In genomic region chr3:95310968-95311882, GRCm38 (mm10) we compare ENCODE assay signal across 9 mouse cellular contexts. TPM values are rescaled to one million over a fixed set of nuclear protein-coding genes. Genes with fewer than 3 reads are reported as not detected.
DNase-seq lines count a peak whose midpoint lies in the region; ATAC-seq and TF ChIP-seq lines count a peak whose summit lies in the region.
"Had no signal": no experiment of that assay in that cellular context is flagged by ENCODE, and none has a peak within 500 bp of the region (broad histone marks: within the 10 kb centered on the region; RNA-seq: fewer than 3 reads in every experiment).

No protein-coding gene starts in this region.

- no peaks in the 10 kb centered on the region for H3K36me3 ChIP-seq in hindbrain, embryonic 14.5 days (replicated peaks; ENCODE audit: control insufficient read depth, insufficient read depth)
- no peaks in the 10 kb centered on the region for H3K36me3 ChIP-seq in hindbrain, embryonic 12.5 days
- no peaks in the 10 kb centered on the region for H3K36me3 ChIP-seq in stomach, postnatal 0 days (ENCODE audit: control insufficient read depth, insufficient read depth, low read length)

- no peak for TF ChIP-seq EP300 in stomach, postnatal 0 days (optimal IDR thresholded peaks at IDR 0.05)

- H3K4me3 ChIP-seq in hindbrain, embryonic 14.5 days (replicated peaks; ENCODE audit: low read length) = no peak overlapping the region
- no peak overlapping the region for H3K4me3 ChIP-seq in hindbrain, embryonic 12.5 days
- H3K4me3 ChIP-seq in stomach, postnatal 0 days (ENCODE audit: low read depth, low read length) = no peak overlapping the region
- H3K4me3 ChIP-seq: myocyte had no signal

- peak; percentile 79 for DNase-seq in hindbrain, embryonic 14.5 days (ENCODE audit: low spot score)
- peak; percentile 84 for DNase-seq in NIH3T3 (ENCODE audit: low read depth)
- peak; percentile 75 for DNase-seq in cerebellum, adult 9-11 months
- peak; percentile 81 for DNase-seq in heart, adult 8-10 months (ENCODE audit: low spot score)
- peak; percentile 55 to 74 for DNase-seq in left cerebral cortex, postnatal 25 days (ENCODE audit: low spot score in 2 of 2)
- DNase-seq in mesoderm, embryonic 11.5 days (ENCODE audit: low read depth, low spot score) = peak; percentile 68
- peak; percentile 69 for DNase-seq in stomach, postnatal 0 days (ENCODE audit: low spot score)

- H3K9ac ChIP-seq in hindbrain, embryonic 14.5 days = no peak overlapping the region
- H3K9ac ChIP-seq in hindbrain, embryonic 12.5 days = no peak overlapping the region
- H3K9ac ChIP-seq in stomach, postnatal 0 days (ENCODE audit: low read length) = no peak overlapping the region

- no peak overlapping the region for H3K27ac ChIP-seq in hindbrain, embryonic 14.5 days
- H3K27ac ChIP-seq in hindbrain, embryonic 12.5 days = no peak overlapping the region
- H3K27ac ChIP-seq in stomach, postnatal 0 days (replicated peaks) = no peak overlapping the region

- TF ChIP-seq CTCF in stomach, postnatal 0 days (IDR thresholded peaks at IDR 0.05; ENCODE audit: low read depth) = peak; percentile 83

- no peak for ATAC-seq in hindbrain, embryonic 14.5 days (ENCODE audit: low FRiP score)
- ATAC-seq in hindbrain, embryonic 12.5 days (ENCODE audit: low FRiP score) = no peak
- ATAC-seq in stomach, postnatal 0 days (ENCODE audit: low FRiP score, low TSS enrichment) = no peak; the same call in 1 of the 2 replicates

- WGBS in hindbrain, embryonic 14.5 days = 69% methylated on average over 9 of the region's 9 CpGs
- WGBS in hindbrain, embryonic 12.5 days = 64% methylated on average over 9 of the region's 9 CpGs
- 66% methylated on average over 9 of the region's 9 CpGs for WGBS in stomach, postnatal 0 days

- intact Hi-C loops in left cerebral cortex, postnatal 25 days (cut with DNase I) = loop anchor here (2.0 kb wide), 1 partner anchor 14 kb away; no protein-coding TSS in a partner anchor

- H3K4me2 ChIP-seq in hindbrain, embryonic 14.5 days (replicated peaks) = no peak overlapping the region
- H3K4me2 ChIP-seq in hindbrain, embryonic 12.5 days (replicated peaks) = no peak overlapping the region
- H3K4me2 ChIP-seq in stomach, postnatal 0 days (replicated peaks; ENCODE audit: low read depth) = no peak overlapping the region

- H3K9me3 ChIP-seq in hindbrain, embryonic 14.5 days (ENCODE audit: control insufficient read depth, low read length) = no peaks in the 10 kb centered on the region
- no peaks in the 10 kb centered on the region for H3K9me3 ChIP-seq in hindbrain, embryonic 12.5 days (replicated peaks)
- no peaks in the 10 kb centered on the region for H3K9me3 ChIP-seq in stomach, postnatal 0 days (ENCODE audit: control insufficient read depth, low read length)

- peaks cover 10% of the 10 kb centered on the region for H3K4me1 ChIP-seq in hindbrain, embryonic 14.5 days (replicated peaks; ENCODE audit: control insufficient read depth, insufficient read depth, low read length)
- H3K4me1 ChIP-seq in hindbrain, embryonic 12.5 days = peaks cover 12% of the 10 kb centered on the region
- 0 out of 2 replicates have a peak, but pooled peaks cover 1% of the 10 kb centered on the region for H3K4me1 ChIP-seq in stomach, postnatal 0 days (replicated peaks; ENCODE audit: control insufficient read depth, insufficient read depth)

- H3K27me3 ChIP-seq in hindbrain, embryonic 14.5 days (ENCODE audit: control insufficient read depth, insufficient read depth, low read length) = no peaks in the 10 kb centered on the region
- no peaks in the 10 kb centered on the region for H3K27me3 ChIP-seq in hindbrain, embryonic 12.5 days
- H3K27me3 ChIP-seq in stomach, postnatal 0 days (ENCODE audit: control insufficient read depth, insufficient read depth, low read length) = no peaks in the 10 kb centered on the region

RNA-seq across cellular contexts. Expression of gene Cers2, which starts 3.4 kb away (rescaled TPM):
- polyA plus RNA-seq in hindbrain, embryonic 14.5 days (2014; fragmentation: Nextera tagmentation; extraction: Ambion mirVana) = 81.8 and 88.3 TPM in 2 replicates
- polyA plus RNA-seq in hindbrain, embryonic 12.5 days (2016; fragmentation: Nextera tagmentation; extraction: Ambion mirVana) = 115 TPM in 2 replicates
- total RNA-seq in heart, adult 8-10 months (2022) = 10 to 100 TPM; 30.6 to 35.5 (median 33.4) TPM
- 10 to 100 TPM; 44.5 to 48.9 TPM for total RNA-seq in left cerebral cortex, postnatal 25 days (2021)
- 75.0 and 80.3 TPM in 2 replicates for polyA plus RNA-seq in stomach, postnatal 0 days (2015; fragmentation: Nextera tagmentation; extraction: Ambion mirVana)

RNA-seq across cellular contexts. Expression of gene Anxa9, which starts 4.2 kb away (rescaled TPM):
- polyA plus RNA-seq in hindbrain, embryonic 14.5 days (2014; fragmentation: Nextera tagmentation; extraction: Ambion mirVana) = 0.24 and 0.52 TPM in 2 replicates
- polyA plus RNA-seq in hindbrain, embryonic 12.5 days (2016; fragmentation: Nextera tagmentation; extraction: Ambion mirVana) = 0.87 and 1.1 TPM in 2 replicates
- total RNA-seq in heart, adult 8-10 months (2022) = 1 to 10 TPM in 1 of 4 experiments, under 1 TPM in 2, not detected in 1; 0.52 to 1.5 (median 0.66) TPM
- total RNA-seq in left cerebral cortex, postnatal 25 days (2021) = under 1 TPM; 0.57 to 0.78 TPM
- polyA plus RNA-seq in stomach, postnatal 0 days (2015; fragmentation: Nextera tagmentation; extraction: Ambion mirVana) = 57.2 and 63.1 TPM in 2 replicates

RNA-seq across cellular contexts. Expression of gene Prune1, which starts 29.3 kb away (rescaled TPM):
- 63.8 and 66.0 TPM in 2 replicates for polyA plus RNA-seq in hindbrain, embryonic 14.5 days (2014; fragmentation: Nextera tagmentation; extraction: Ambion mirVana)
- polyA plus RNA-seq in hindbrain, embryonic 12.5 days (2016; fragmentation: Nextera tagmentation; extraction: Ambion mirVana) = 37.0 and 37.9 TPM in 2 replicates
- 10 to 100 TPM; 26.3 to 27.9 (median 27.2) TPM for total RNA-seq in heart, adult 8-10 months (2022)
- total RNA-seq in left cerebral cortex, postnatal 25 days (2021) = 10 to 100 TPM; 22.6 to 24.8 TPM
- polyA plus RNA-seq in stomach, postnatal 0 days (2015; fragmentation: Nextera tagmentation; extraction: Ambion mirVana) = 10.1 and 11.7 TPM in 2 replicates

RNA-seq across cellular contexts. Expression of gene Mindy1, which starts 30.1 kb away (rescaled TPM):
- polyA plus RNA-seq in hindbrain, embryonic 14.5 days (2014; fragmentation: Nextera tagmentation; extraction: Ambion mirVana) = 37.8 and 38.9 TPM in 2 replicates
- polyA plus RNA-seq in hindbrain, embryonic 12.5 days (2016; fragmentation: Nextera tagmentation; extraction: Ambion mirVana) = 45.7 and 51.1 TPM in 2 replicates
- 10 to 100 TPM; 19.5 to 23.8 (median 21.3) TPM for total RNA-seq in heart, adult 8-10 months (2022)
- total RNA-seq in left cerebral cortex, postnatal 25 days (2021) = 10 to 100 TPM; 18.7 to 20.5 TPM
- polyA plus RNA-seq in stomach, postnatal 0 days (2015; fragmentation: Nextera tagmentation; extraction: Ambion mirVana) = 55.9 and 64.1 TPM in 2 replicates

RNA-seq across cellular contexts. Expression of gene Setdb1, which starts 45.8 kb away (rescaled TPM):
- polyA plus RNA-seq in hindbrain, embryonic 14.5 days (2014; fragmentation: Nextera tagmentation; extraction: Ambion mirVana) = 47.6 and 54.2 TPM in 2 replicates
- 56.3 and 62.9 TPM in 2 replicates for polyA plus RNA-seq in hindbrain, embryonic 12.5 days (2016; fragmentation: Nextera tagmentation; extraction: Ambion mirVana)
- 10 to 100 TPM; 10.1 to 12.0 (median 10.4) TPM for total RNA-seq in heart, adult 8-10 months (2022)
- 10 to 100 TPM; 34.7 to 37.4 TPM for total RNA-seq in left cerebral cortex, postnatal 25 days (2021)
- 8.6 and 9.2 TPM in 2 replicates for polyA plus RNA-seq in stomach, postnatal 0 days (2015; fragmentation: Nextera tagmentation; extraction: Ambion mirVana)

Comparison
In these comparisons a context has a peak if more than half of its experiments do, and no peak if none do; other contexts are left out.
1. RNA of gene Anxa9, which starts 4.2 kb away (polyA plus RNA-seq): 57.2 to 63.1 TPM in stomach, postnatal 0 days; 0.87 to 1.1 TPM in hindbrain, embryonic 12.5 days and 0.24 to 0.52 TPM in hindbrain, embryonic 14.5 days; every median in the first group is over 10 times any median in the second.
2. Peak in every context shown above with its lines, with median percentiles within 50 percentile points of each other: DNase-seq.